Mouse (Mus musculus): ENCODE measurements around the gene Zfp593.
"Not testable (repeated sequence)": the region's sequence is repeated elsewhere in the genome, so short reads cannot be mapped to it uniquely, and the experiment has no call there.

Gene Zfp593

DNA sequence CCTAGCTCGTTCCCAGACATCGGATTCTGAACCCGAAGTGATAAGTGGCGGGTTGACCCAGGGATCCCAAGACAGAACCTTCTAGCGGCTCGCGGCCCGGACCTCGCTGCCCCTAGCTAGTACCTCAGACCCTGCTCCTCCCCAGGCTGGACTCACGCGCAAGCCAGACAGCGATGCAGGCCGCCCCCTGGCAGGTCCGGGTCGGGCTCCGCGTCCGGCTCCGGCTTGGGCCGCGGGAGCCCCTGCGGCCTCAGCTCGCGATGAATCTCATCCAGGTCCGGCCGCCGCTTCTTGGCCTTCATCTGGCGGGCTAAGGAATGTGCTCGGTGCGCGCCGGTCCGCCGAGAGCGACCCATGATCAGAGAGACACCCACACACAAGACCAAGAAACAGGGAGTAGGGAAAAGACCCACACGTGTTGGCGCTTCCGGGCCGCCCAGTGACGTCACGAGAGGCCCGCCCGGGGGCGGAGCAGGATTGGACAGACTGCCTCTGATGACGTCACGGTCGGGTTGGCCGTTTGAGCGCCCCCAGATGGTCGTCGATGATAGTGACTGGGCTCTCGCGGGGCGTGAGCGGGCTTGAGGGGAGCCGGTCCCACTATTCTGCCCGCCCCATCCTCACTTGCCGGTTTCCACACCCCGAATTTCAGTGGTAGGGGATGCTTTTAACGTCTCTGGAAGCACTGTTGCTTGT, at the start of gene Zfp593:
Zfp593 (minus strand) TSS at position 445 of the 696 bp plus-strand sequence.
- DNase-seq (ENCODE audit: low spot score), result peak; percentile 89

DNA sequence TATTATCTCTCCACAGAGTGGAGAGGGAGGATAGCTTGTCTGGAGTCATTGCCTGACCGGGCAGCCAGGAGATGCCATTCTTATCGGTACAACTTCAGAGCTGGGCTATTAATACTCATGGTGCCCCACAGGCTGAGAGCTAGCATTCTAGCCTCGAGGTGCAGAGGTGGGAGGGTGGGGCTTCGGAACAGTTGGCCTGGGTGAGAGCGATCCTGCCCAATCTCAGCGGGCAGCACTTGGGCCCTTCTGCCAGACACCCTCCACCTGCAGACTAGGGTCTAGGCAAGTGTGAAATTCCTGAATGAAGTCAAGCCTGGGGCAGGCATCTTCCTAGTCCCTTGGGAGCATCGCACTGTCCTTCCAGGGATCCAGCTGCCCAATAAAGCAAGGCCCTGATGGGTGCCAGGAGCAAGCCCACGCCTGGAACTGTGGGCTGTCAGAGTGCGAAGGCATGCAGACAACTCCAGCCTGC, 48.3 kb upstream of the Zfp593 start:
- no peak for DNase-seq (ENCODE audit: low spot score)

DNA sequence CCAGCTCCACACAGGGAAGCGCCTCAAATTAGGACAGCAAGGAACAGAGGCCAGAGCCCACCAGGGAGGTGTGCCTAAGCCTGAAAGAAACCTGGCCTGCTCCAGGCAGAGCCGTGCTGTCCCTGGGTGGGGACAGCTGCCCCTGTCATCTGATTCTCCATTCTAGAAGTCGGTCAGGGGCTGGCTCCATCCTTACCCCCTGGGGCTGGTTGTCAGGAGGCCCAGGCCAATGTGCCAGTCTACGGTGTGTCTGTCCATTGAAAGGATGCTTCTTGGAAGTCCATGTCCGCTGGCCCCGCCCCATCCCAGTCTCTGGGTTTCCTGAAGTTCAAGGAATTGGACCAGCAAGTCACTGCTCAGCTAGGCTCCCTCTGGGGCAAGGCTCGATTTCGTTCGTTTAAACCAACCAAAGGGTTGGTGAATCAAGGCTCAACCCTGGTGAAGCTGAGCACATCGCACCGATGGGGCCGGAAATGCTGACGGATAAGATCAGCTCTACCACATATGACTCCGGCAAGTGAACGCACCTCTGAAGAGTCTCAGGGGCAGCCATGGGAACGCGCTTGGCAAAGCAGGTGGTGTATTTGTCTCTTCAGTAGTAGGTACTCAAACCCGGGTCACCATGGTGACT, 47.8 kb upstream of the Zfp593 start:
- no peak for DNase-seq (ENCODE audit: low spot score)

DNA sequence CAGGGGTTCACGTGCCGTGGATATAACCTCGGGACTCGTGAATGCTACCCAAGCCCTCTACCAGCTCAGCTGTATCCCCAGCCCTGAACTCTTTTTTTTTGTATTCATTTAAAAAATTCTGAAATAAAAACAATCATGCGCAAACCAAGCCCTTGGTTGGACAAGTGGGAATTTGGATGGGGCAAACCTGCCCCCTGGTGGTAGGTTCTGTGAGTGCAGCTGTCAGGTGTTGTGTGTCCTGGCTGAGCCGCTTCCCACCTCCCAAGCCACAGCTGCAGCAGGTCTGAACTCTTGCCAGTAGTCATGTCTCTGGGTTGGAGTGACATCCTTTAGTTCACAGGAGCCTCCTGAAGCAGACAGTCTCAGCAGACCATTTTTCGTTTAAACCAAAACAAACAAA, 46.7 kb upstream of the Zfp593 start:
- peak; percentile 82 for DNase-seq (ENCODE audit: low spot score)

DNA sequence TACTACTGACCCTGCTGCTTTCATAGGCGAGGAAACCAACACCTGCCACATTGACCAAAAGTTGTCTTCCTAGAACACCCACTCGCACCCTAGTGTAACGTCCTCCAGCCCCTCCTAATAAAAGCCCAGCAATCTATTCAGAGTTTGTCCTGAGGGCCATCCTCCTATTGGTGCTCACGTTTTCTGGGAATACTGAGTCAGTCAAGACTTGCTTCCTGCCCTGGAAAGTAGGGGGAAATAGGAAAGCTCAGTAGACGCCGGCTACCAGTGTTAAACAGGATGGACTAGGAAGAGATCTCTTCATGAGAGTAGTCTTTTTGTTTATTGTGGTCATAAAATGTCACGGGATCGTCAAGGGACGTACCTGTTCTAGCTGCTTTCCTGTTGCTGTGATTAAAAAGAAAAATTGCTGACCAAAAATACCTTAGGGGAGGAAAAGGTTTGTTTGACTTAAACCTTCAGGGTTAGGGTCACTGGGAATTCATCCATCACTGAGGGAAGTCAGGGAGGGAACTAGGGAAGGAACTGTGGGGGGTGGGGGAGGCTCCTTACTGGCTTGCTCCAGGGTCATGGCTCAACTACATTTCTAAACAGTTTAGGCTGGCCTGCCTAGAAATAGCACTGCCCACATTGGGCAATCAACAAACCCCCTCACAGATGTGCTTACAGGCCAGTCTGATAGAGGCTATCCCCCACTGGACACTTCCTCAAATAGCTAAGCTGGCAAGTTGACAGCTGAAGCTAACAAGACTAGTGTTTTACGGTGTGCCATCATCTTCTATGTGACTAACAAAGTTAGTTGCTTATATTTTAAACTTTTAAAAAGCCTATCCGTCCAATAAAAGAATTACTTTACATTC, 43.2 kb upstream of the Zfp593 start:
- no peak for DNase-seq (ENCODE audit: low spot score)

DNA sequence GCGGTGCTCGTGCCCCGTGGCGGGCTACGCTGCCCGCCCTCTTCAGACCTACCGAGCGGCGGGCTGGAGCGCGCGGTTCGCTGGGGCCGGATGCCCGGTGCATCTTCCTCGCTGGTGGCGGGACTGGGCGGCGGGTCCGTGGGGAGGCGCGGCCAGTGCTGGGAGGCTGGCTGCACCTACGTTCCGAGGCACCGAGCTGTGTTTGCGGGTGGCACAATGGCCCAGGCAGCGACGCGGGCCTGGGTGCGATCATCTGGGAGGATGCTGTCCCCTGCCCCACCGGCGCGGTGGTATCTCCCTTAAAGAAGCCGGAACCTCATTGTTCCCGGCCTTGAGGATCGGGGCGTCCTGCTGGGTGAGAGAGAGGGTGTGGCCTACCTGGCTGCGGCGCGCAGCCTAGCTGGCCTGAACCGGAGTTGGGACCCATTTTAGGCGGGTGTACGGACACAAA, 42.2 kb upstream of the Zfp593 start, which contains the start of gene Pdik1l:
Pdik1l (minus strand) TSS at position 321 of the 451 bp plus-strand sequence.
- DNase-seq (ENCODE audit: low spot score), result peak; percentile 77

DNA sequence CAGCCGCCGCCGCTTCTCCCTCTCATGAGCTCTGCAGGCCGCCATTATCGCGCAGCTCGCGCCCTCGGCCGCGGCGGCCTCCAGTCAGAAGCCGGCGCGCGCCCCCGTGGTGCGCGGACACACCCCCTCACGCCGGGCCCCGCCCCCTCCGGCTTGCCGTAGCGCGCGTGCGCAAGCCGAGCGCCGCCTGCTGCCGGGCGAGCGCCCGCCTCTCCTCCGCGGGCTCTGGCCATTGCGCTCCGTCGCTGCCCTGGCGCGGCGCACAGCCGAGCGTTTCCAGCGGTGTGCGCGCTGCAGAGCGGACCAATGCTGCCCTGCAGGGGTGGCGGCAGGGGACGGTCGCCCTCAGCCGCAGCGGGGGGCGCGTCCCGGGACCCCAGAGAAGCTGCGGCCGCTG, 41.8 kb upstream of the Zfp593 start:
- DNase-seq (ENCODE audit: low spot score), result peak; percentile 87

DNA sequence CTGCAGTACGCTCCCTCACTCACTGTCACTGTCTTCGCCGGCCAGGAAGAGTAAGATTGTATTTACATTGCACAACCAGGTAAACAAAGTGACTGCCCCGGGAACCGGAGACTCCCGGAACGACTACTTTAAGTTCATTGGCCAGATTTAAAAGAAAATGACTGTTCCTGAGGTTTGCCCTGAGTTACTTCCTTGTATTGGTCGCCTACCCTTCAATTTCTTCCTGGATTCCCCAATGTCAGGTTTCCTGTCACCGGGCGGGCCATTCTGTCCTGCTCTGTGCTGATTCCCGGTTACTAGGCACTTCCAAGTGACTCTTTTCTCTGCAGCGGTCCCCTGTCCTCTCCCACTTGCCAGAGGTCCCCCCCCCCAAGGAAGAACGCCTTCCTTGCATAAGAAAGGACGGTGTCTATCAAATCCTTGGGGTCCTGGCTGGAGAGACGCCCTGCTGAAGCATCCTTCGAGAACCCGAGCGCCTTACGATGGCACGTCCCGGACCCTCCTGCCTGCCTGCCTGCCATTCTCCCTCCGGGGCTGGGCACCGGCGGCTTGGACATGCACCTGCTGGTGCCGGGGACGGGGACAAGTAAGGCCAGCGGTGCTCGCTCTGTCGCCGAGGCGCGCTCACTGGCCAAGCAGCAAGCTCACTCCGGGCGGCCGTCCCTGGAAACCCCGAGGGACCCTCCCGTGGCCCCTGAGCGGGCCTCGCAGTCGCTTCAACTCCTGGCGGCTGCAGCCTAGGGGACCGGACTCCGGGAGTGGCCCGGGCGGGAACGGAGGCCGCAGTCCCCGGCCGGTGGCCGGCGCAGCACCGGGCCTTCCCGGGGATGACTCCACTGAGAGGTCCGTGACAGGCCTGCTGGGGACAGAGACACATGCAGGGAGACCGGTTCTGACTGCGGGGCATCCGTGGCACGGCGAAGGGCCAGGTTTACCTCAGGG, 41.1 kb upstream of the Zfp593 start:
- no peak for DNase-seq (ENCODE audit: low spot score)

DNA sequence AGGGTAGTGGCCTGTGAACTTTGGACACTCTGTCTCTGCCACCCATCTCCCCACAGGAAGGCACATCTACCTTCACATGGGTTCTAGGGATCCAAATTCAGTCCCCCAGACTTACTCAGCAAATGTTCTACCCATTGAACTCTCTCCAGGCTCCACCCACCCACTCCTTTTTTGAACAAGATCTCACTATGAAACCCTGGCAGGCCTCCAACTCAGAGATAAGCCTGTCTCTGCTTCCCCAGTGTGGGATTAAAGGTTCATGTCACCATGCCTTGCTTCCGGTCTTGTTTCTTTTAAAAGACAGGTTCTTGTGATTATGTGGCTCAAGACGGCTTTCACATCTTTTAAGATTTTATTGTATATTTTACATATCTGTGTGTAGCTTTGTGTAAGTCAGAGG, 39.5 kb upstream of the Zfp593 start:
- DNase-seq (ENCODE audit: low spot score), result no peak

DNA sequence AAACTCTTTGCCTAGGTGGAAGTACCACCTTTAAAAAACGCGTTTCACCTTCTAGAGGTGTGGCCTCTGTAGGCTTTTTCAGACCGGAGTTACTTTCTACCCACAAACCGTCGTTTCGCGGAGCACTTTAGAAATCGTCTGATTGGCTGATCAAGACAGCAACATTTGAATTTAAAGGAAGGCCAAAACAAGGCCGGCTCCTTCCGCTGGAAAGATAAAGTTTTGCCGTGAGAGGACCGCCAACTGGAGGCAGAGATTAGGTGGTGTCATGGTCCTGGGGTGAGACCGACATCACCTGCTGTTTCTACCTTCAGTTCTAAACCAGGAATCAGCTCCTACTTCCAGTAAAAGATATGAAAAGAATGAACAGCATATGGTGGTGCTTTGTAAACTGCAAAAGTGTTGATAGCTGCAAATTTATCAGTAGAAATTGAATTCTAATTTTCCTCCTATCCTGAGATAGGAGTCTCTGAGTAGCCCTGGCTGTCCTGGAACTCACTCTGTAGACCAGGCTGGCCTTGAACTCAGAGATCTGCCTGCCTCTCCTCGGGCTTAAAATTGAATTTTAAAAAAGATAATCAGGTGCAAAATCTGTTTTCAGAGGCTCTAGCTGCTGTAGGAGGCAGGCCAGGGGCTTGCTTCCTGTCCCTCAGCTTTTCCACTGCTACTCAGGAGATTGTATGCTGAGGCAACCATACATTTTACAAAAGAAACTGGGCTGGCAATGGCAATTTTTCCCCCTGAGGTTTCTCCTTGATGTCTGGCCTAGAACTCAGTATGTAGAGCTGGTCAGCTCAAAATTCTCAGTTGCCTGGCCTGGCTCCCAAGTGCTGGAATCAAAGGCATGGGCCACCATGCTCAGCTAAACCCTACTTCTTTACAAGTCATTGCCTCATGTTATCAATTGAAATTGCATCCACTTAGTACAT, 28.3 kb upstream of the Zfp593 start:
- no peak for DNase-seq (ENCODE audit: low spot score)

DNA sequence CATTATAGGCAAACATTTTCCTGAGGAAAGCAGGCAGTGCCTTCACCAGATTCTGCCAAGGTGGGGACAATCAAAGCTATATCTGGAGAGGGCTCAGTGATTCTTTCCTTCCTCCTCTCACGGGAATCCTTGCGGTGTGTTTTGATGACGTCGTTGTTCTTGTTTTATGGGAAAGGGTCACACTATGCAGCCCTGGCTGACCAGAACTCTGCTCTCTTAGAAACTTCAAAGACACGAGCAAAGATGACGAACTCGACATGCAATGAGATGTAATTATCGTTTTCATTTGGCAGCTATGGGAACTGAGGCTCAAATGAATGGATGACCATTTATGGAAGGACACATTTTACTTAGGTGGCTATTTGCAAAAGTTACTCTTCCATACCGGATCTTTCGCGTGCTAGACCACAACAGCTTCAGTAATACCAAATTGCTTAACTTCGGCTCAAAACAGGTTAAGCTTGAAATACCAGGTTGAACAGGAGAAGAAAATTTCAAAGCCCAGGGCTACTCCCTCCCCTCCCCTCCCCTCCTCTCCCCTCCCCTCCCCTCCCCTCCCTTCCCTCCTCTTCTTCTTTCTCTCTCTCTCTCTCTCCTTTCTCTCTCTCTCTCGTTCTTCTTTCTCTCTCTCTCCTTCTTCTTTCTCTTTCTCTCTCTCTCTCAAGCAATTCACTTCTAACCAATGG, 27.5 kb upstream of the Zfp593 start:
- DNase-seq (ENCODE audit: low spot score), result no peak

DNA sequence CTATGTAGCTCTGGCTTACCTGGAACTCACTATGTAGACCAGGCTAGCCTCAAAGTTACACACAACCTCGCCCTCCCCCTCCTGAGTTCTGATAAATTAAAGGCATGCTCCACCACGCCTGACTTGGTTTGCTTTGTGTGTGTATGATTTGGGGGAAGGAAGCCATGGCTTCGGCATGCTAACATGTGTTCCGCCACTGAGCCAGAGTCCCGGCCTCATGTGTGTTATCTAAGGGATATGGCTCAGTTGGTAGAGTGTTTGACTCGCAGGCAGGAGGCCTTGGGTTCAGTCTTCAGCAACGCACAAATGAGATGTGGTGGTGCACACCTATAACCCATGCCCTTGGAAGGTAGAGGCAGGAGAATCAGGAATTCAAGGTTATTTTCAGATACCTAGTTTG, 26.6 kb upstream of the Zfp593 start:
- no peak for DNase-seq (ENCODE audit: low spot score)

DNA sequence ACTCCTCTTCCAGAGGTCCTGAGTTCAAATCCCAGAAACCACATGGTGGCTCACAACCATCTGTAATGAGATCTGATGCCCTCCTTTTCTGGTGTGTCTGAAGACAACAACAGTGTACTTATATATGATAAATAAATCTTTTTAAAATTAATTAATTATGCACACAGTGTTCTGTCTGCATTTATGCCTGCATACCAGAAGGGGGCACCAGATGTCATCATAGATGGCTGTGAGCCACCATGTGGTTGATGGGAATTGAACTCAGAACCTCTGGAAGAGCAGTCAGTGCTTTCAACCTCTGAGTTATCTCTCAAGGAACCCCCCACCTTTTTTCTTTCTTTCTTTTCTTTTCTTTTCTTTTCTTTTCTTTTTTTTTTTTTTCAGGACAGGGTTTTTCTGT, 24.2 kb upstream of the Zfp593 start:
- DNase-seq (ENCODE audit: low spot score), result not testable (repeated sequence)

DNA sequence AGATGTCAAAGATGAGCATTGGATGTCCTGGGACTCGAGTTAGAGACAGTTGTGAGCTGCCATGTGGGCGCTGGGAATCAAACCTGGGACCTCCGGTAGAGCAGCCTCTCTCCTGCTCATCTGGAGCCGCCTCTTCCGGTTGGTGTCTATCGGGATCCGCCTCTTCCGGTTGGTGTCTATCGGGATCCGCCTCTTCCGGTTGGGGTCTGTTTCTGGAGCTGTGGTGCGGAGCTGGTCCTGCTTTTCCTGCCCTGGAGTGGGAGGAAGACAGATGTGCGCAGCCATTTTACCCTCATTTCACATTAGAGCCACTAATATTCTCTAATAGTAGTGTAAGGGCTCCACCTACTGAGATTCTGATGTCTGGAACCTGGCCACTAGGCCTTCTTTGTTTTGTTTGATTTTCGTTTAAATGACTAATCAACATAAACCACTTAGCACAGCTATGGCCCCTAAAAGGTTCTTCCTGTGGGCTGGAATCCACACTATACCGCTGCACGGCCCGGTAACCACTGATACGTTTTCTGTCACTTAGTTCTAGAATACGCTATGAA, 22.8 kb upstream of the Zfp593 start:
- DNase-seq (ENCODE audit: low spot score), result no peak

DNA sequence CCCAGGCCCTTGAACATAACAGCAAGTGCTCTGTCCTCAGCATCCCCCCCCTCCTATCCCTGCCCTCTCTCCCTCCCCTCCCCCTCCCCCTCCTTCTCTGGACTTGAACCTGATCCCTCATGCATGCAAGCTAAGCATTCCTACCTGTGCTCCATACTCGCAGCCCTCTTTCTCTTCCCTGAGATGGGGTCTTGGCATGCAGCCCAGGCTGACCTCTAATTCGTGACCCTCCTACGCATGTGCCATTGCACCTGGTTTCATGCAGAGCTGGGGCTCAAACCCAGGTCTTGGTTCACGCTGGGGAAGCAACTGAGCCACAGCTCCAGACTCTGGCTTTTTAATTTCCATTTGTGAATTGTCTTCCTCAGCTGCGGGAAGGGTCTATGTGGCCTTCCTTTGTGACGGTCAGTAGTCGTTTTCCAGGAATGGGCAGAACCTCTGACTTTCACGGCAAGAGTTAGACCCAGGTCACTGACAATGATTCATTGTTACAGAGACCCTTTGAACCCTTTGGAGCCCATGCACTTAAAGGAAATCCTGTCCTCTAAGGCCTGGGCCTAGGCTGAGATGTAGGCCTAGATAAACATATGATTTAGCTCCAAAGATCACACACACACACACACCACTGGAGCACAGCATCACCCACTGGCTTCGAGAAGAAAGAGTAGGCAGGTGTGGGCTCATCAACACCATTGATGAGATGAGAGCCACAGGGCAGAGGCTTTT, 20.6 kb upstream of the Zfp593 start:
- no peak for DNase-seq (ENCODE audit: low spot score)

DNA sequence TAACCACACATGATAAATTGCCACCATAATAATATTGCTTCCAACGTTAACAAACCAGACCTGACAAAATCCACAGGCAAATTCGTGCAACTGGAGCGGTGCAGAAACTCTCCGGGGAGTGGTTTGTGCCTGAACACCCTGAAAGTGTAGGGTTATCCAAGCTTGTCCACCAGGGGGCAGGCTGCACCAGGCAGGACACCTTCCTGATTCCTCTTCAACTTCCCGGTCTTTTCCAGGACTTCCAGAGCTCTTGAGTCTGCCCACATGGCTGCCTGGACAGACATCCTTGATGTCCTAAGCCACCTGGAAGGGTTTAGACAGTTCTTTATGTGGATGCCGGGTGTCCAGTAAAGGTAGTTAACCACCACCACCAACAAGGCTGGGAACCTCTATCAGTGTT, 17.8 kb upstream of the Zfp593 start:
- no peak for DNase-seq (ENCODE audit: low spot score)

DNA sequence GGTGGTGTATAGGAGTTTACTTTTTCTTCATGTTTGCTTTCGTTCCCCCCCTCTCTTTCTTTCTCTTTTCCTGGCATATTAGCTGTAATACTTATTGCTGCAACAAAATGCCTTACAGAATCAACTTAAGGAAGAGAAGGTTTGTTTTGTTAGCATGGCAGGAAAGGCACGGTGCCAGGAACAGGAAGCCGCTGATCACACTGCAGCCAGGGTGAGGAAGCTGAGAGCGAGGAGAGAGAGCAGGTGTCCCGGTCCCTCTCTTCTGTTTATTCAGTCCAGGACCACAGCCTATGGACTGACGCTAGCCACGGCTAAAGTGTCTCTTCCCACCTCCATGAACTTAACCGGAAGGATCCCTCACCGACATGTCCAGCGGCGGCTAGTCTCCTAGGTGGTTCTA, 13.0 kb upstream of the Zfp593 start:
- DNase-seq (ENCODE audit: low spot score), result no peak

DNA sequence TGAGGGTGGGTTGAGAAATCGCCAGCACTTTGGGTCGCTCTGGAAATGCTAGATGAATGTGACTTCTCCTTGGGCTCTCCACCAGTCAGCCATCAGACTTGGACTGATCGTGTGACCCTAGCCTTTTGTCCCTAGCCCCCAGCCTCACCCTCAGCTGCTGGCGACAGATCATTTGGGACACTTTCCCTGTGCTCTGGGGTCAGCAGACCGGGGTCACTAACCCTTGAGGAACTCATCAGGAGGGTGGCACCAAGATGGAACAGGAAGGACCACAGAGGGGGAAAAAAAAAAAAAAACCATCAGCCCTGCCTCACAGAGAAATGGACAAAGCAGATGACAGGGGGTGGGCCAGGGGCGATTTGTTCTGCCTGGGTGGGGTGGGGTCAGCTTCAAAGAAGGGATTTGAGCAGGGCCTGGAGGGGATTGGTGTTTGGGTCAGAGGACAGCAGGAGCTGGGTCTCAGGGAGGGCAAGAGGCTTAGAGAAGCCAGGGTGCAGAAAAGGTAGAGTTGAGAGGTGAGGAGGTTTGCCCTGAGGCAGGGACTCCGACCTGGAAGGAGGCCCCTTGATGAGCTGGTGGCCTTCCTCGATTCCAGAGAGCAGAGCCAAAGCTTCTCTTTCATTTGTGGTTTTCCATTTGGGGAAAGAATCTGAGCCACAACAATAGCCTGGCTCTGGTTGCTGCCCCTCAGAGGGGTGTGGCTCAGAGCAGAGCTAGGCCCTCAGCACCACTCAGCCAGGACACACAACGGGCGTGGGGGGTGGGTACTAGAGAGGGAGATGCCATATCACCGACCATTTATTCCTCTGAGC, 12.0 kb upstream of the Zfp593 start:
- no peak for DNase-seq (ENCODE audit: low spot score)
